Mouse (Mus musculus) frontal cortex, postnatal 10 days (tissue): Measurements from ENCODE around the gene Cpvl.

Experiments
- DNase-seq, 2 experiments: peaks; one replicate each; pipeline ENCODE4 v3.0.0; 2022; ENCODE audit warnings: low spot score in 2 of 2, mixed read lengths in 1 of 2

The Cpvl gene

DNA sequence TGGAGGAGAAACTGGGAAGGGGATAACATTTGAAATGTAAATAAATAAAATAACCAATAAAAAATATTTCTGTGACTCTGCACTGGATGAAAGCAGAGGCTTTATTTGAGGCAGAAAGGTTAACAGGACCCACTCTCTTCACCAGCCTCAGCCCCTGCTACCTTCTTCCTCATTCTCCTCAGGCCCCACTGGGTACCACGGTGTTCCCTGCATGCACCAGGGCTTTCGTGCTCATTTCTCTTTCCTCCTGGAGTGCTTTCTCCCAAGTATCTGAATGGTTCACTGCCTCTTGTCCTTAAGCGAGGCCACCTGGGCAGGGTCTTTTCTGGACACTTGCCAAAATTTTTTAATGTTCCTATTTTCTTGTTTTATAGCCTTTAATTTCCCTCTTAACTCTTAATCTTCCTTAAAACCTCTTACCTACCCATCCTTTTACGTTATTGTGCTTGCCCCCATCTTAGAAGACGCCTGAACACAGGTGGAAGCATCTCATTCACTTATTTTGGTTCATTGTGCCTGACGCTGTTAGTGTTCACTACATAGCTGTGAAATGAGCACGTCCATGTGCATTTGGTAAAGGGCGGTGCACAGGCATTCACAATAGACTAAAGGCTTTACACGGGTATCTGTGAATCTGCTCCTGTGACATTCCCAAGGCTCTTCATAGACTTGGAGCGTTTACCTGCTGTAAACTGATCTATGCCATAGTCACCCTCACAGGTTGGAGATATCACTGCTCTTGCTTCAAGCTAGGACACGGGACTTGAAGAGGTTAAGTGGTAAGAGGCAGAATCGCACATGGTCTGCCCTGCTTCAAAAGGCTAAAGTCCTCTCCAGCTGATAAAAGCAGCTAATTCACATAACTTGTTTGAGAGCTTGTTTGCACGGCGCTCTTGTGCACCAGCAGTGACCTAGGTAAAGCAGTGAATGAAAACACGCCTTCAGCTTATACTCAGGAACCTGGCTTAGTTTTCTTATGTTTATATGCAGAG, 41.0 kb downstream of the Cpvl start:
- no peak for DNase-seq

DNA sequence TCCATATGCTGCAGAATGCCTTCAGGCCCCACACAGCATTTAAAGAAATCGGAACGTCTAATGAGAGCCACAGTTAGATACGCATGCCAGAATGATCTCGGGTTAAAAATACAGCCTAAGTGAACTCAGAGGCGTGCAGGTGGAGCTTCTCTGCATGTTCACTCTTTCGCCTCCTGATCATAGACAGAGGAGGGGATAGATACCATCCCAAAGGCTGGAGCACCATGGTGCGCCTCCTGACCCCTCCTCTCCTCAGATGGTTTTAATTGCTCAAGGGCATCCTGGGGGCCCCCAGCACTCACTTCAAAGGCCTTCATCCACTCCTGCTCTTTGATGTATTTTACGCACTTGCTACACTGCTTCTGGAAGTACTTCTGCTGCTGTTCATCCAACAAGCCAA, 46.9 kb downstream of the Cpvl start:
- DNase-seq, result no peak

DNA sequence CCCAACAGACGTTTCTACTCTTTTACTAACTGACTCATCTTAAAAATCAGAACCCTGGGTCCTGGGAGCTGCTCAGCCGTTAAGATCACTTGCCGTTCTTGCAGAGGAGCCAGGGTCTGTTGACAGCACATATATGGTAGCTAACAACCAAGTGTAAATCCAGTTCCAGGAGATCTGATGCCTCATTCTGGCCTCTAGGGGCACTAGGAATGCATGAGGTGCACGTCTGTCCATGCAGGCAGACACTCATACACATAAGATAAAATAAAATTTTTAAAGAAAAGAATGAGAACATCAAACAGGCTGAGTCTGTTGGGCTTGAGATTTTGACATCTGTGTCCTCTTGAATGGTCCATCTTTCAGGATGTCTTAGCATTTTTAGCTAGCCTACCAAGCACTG, 48.6 kb downstream of the Cpvl start:
- no peak for DNase-seq

DNA sequence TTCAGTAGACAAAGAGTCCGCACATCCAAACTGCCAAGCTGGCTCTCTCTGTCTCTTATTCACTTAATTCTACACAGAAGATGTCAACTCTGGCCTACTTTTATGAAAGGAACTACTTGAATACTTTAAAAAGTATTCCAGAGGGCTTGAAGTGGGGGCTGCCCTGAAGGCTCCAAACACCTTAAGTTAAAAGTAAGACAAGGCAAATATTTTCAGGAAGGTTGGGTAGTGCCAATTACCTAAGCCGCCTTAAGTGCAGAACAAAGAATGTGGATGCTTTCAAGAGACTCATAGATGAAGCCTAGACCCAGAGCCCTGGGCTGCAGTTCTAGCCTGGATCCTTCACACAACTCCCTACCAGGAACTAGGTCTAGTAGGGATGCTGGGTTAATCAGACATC, 52.3 kb downstream of the Cpvl start:
- DNase-seq, result no peak

DNA sequence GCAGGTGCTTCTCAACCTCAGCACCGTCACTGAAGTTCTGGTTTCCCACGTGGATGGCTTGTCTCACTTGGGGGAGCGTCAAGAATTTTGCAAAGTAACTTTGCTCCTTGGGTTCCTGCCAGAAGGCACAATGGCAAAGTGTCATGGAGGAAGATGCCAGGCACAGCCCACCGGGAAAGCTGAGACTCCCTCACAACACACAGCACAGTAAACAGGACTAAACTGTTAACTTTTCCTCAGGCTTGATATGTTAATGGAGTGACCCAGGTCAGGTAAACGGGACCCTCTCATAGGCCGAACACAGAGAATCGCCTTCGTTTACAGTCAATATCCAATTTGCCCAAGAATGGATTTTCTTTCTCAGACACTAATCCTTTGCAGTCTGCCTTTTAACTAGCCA, 53.3 kb downstream of the Cpvl start:
- no peak for DNase-seq

DNA sequence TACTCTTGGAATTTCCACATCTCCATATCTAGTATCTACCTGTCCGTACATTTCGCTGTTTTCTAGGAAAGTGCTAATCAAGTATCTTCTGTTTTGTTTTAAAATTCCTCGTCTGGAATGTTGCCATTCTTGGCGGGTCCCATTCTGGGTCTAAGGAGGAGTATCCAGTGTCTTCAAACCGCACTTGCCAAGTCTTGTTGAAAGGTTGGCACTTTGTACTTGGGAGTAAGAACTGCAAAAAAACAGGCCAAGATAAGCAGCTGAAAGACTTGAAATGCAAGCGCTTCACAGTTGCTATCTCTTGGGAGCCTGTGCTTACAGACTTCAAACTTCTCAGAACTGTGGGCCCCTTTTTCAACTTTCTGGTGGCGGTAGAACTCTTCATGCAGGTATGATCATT, 58.4 kb downstream of the Cpvl start:
- DNase-seq, result no peak

DNA sequence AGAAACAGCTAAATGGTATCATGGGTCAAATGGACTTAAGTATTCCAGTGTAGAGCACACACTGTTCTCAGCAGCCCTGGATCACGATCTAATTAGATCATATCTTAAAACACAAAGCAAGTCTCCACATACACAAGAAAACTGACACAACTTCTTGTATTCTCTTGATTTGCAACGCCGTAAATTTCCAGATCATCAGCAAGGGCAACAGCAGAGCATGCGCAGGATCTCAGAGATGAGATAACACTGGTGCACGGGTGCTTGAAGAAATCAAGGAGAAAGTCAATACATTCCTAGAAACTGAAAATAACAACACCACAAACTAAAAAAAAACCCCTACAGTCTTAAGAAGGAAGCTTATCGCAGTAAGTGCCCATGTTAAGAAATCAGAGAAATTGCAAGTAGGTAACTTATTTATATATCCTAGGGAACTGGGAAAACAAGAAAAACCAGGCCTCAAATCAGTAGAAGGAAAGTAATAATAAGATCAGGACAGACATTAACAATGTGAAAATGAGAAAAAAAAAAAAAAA, 61.4 kb downstream of the Cpvl start:
- DNase-seq, result no peak

DNA sequence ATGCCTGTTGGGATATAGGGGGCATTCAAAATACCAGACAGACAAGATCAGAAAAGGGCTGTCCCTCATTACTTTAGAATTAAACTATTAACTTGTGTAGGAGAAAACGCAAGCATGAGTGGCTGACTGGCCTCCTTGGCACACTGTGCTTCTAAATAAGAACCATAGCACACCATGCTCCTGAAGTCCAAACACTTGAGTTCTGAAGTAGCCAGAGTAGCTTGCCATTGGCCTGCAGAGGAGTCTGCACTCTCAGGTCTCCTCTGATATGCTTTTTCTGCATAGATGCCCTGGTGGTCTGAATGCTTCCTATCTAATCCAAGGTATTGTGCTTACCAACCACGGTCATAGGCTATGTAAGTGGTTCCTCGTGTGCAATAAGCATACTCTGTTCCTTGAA, 63.1 kb downstream of the Cpvl start:
- no peak for DNase-seq

DNA sequence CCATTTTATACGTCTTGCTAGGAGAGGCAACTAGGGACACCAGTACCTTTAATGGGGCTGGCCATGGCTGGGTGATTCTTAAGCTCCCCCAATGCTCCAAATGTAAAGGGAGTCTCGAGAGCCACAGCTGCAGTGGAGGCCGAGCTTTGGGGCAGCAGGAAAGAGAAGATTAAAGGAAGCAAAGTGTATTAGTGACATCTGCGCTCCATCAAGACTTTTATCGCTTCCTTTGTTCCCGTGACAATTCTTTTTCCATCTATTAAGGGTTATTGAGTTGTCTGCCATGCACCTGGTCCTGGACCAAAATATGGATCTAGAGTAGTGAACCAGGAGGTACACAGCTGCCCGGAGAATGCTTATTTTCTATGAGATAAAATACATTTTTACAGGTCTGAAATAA, 65.3 kb downstream of the Cpvl start:
- DNase-seq, result no peak

DNA sequence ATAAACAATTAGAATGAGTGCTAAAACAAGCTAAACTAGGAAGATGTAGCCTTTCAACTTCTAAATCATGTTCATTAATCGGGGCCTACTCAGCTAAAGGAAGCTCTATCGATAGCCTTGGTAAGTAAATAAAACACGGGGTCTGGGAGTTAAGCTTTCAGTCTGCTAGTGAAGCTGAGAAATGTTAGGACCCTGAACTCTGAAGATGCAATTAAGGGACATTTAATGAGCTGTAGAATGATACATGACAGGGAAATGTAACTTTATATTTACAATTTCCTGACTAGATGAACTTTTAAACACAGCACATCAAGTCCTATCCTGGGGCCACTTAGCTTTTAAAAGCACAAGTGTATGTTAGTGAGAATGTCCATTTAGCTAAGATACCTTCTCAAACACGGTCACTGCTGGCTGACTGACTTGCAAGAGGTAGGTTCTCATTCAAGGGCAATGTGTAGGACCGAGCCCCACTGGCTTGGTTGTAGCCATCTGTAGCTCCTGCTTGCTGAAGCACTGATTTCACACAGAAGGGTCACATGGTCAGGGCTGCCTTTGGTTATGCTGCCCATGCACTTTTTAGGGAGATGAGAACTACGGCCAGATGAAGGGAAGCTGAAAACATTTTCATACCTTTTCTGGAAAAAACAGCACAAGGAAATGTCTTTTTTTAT, 66.2 kb downstream of the Cpvl start:
- DNase-seq, result no peak

DNA sequence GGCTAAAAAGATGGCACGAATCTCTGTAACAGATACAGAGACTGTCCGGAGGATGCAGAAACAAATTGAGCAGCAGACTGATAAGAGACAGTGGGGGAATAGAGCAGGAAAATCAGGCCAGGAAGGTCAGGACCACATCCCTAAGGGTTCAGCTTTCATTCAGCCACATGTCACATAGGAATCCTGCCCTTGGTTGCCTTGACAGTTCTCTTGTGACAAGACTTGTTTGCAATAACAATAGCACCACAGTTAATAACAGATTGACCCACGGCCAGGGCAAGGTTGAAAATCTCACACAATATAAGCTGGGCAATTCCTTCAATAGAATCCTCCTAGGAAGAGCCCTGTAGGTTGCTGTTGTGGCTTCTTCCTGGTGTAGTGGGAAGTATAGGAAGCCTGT, 68.5 kb downstream of the Cpvl start:
- no peak for DNase-seq

DNA sequence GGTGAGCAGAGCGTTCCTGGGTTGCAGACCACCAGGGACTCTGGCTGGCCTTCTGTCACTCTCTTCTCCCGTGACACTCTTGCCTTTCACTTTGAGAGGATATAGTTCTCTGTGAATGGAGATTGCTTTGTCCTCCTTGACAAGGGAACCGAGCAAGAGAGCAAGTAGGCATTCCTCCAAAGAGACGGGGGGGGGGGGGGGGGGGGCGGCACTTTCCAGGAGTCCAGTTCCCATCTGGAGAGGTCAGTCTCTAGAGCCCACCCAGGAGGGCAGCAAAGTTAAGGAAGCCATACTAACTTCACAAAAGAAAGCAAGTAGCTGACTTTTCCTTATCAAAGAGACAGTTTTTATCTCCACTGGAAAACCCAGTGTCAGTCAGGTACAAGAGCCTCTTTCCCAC, 69.0 kb downstream of the Cpvl start:
- DNase-seq, result no peak

DNA sequence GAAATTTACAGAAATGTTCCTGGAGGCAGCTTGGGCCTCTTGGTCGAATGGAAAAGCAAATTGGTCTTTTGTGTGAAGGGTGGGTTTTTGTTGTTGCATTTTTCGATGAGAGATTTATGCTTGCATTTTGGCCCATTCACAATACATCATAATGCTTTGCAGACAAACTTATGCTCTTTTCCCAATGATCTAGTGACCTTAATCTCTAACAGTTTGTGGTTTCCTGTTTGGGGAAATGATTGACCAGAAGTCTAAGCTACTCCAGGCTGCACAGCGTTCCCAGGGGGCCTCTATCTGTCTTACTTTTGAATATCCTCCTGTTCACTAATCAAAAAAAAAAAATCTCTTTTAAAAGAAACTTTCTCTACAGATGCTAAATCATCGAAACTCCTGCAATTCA, 71.6 kb downstream of the Cpvl start:
- DNase-seq, result no peak

DNA sequence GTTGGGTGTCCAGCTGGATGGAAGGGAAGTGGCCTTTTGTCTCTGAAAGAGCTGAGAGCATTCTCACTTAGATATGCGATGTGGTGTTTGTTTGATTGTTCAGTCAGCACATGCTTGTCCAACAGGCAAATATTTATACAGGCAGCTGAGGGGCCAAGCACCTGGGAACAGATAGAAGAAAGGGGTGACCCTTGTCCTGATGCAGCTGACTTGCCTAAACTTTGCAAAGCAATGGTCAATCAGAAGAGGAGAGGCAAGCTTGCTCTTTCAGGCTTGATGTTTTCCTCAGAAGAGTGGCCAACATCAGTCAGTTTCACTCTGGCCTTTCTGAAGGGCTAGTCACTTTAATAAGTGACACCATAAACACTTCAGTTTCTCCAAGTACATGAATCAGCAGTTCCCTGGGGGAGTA, 72.4 kb downstream of the Cpvl start:
- DNase-seq, result no peak

DNA sequence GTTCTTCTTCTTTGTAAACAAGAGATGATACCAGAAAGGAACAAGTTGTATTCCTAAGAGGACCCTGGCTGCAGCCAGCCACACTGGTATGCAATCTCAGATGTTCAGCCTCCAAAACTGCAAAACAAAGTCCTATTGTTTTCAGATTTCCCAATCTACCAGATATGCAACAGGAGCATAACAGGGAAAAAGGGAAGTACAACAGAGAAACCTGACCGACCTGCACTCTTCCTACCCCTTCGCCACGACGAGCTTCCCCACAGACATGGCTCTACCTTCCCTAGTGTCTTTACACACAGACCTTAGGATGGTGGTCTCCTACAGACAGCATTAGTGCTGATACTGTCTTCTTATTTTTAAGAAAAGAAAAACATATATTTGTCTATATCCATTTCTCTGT, 72.9 kb downstream of the Cpvl start:
- no peak for DNase-seq

DNA sequence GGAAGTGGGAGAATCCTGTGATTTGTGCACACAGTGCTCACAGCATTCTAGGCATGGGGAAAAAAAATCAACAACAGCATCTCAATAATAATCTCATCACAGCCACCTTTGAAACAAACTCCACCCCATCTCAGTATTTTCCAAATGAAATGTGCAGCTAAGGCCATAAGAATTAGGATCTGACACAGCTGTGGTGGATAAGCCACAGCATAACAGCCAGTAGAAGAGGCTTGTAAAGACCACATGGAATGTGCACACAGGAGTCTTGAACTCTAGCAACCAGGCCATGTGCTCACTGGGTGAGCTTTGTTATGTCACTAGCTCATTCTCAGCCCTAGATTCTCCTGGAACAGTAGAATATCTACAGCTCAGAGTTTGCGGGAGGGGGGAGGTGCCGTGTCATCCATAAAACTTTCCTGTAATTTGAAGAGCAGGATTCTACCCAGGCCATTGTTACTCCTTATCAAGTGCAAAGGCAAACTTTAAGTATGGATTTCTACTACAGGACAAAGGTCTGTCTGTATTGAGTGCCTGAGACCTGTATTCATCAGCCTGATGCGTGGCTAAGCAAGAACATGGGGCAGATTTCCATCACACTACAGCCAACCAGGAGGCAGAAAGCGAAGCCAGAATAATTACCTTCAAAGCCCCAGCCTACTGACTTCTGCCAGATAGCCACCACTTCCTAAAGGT, 73.6 kb downstream of the Cpvl start:
- no peak for DNase-seq

DNA sequence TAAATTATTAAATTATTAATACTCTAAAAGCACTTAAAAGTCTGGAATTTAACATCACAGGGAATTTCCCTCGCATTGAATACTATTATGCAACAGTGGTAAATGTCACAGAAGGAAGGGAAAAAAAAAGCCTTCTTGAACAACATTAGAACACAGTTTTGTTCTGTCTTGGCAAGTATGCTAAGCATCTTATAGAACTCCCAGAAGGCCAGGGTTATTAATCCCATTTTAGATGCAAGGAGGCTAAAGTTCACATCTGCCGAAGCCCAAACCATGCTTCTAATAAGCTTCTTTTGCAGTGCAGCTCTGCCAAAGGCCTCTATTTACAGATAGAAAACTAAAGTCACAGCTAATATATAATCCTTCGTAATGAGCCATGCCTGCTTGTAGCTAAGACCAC, 74.3 kb downstream of the Cpvl start:
- DNase-seq, result no peak

DNA sequence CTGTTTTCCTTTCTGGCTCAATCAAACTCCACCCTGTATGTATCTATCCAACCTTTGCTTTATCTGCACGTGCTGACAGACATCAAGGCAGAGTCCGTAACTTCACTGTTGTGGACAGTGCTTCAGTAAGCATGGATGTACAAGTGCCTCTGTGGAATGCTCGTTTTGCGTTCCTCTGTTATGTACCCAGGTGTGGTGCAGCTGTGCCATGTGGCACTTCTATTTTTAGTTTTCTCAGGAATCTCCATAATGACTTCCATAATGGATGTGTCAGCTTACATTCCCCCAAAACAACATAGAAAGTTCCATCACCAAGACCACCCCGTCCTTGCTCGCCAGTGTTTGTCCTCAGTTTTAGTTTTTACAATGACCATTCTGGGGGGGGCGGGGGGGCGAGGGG, 76.7 kb downstream of the Cpvl start:
- DNase-seq, result no peak

DNA sequence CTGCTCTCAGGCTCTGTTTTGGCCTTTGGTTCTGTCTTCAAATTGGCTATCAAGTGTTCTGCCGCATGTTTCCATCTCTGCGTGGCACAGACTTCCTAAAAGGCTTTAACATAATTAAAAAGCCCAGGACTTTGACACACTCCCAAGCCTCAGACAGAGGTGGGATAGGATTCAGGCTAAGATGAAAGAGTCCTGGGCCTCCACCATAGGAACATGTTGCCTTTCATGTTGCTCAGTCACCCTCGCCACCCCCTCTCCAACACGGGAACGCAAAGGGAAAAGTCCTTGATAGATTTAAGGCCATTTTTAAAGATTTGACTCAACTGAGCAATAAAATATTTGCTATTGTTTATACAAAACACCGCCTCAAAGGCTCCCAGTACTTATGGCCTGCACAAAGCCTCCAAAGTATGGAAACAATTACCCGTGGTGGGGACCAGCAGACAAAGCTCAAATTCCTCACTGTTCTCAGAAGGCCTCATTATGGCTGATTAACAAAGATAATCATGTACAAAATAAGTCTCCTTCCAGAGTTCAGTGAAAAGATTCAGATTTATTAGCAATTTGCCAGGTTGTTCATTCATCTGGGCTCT, 80.5 kb downstream of the Cpvl start:
- no peak for DNase-seq

DNA sequence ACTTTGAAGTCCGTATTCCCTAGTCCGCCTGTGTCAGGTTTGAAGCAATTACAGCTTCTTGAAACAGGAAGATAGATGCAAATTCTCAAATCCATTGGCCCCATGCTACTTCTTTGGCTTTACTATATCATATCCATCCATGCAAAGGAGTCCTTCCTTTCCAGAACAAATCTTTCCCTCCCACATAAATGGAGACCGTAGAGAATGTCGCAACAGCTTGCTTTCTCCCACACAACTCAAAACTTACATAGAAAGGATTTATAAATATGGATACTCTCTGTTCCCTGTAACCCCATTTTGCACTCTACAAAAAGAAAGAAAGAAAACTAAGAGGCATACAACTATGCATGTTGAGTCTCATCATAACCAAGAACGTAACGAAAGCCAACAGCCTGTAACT, 81.3 kb downstream of the Cpvl start:
- DNase-seq, result no peak

DNA sequence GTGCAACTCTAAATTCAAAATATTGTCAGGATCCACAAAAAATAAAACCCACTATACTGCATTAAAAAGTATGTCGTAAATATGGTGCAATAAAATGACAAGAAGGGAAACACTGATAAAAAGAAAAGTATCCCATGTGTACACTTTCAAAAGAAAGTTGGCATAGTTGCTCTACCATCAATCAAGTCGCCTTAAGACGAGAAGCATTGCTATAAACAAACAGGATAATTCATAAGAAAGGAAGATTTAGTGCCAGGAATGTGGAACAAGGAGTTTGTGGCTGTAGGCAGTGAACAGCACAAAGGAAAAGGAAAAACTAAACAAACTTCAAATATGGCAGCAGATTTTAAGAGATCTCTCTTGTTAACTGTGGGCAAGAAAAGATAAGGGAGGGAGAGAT, 84.7 kb downstream of the Cpvl start:
- DNase-seq, result no peak

DNA sequence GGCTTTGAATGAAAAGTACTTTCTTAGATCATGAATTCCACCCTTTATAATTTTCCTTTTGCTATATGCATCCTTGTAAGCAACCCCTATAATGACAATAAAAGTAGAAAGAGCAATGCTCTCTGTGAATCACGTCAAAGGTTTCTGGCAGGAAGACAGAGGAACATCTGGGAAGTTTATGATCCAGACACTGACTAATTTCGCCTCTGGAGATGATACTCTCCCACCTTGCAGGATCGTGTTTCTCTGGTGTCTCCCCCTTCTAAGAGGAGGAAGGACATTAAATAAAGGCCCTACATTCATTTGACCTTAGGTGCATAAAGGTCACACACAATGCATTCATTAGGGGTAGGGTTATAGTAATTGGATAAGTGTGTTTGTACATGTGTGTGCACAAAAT, 87.4 kb downstream of the Cpvl start:
- no peak for DNase-seq
